Mouse (Mus musculus) intestine, embryonic 16.5 days (tissue): ENCODE results near the gene Fign. TPM values are rescaled to one million over a fixed set of nuclear protein-coding genes. Genes with fewer than 3 reads are reported as not detected.

Experiments used
- ATAC-seq: fragments of 200-750 bp; cut with Nextera tagmentation; 2 replicates; pipeline ENCODE4 v1.8.0; 2017; ENCODE audit warnings: moderate TSS enrichment, moderate library complexity
- H3K27ac ChIP-seq: fragments of 300-500 bp; sonication (generic); 2 replicates; pipeline ENCODE4 v1.5.1; 2014; ENCODE audit warnings: mild to moderate bottlenecking, low read length
- H3K27me3 ChIP-seq: fragments of 300-500 bp; sonication (generic); replicated peaks from 2 replicates; pipeline ENCODE4 v1.6.1; 2014; ENCODE audit warnings: low read length, control low read depth, mixed read lengths; ENCODE audit not compliant: control insufficient read depth, insufficient read depth
- H3K36me3 ChIP-seq: fragments of 300-500 bp; sonication (generic); 2 replicates; pipeline ENCODE4 v1.6.1; 2014; ENCODE audit warnings: low read length, control low read depth; ENCODE audit not compliant: control insufficient read depth, insufficient read depth
- H3K4me1 ChIP-seq: fragments of 300-500 bp; sonication (generic); 2 replicates; pipeline ENCODE4 v1.6.1; 2014; ENCODE audit warnings: low read length, control low read depth, mixed read lengths; ENCODE audit not compliant: control insufficient read depth, insufficient read depth
- H3K4me2 ChIP-seq: fragments of 300-500 bp; sonication (generic); 2 replicates; pipeline ENCODE4 v1.6.1; 2014; ENCODE audit warnings: low read depth, low read length, control low read depth
- H3K4me3 ChIP-seq: fragments of 300-500 bp; sonication (generic); 2 replicates; pipeline ENCODE4 v1.5.1; 2014; ENCODE audit warnings: mild to moderate bottlenecking, low read length
- H3K9ac ChIP-seq: fragments of 300-500 bp; sonication (generic); 2 replicates; pipeline ENCODE4 v1.6.1; 2014; ENCODE audit warnings: low read depth, low read length
- H3K9me3 ChIP-seq: fragments of 300-500 bp; sonication (generic); 2 replicates; pipeline ENCODE4 v1.6.1; 2016; ENCODE audit warnings: low read length, control low read depth; ENCODE audit not compliant: control insufficient read depth
- WGBS: fragments of 180-500 bp; shearing (Covaris S2); extraction: QIAGEN DNeasy Blood & Tissue Kit; methylation state at CpG from one replicate; pipeline ENCODE4 v1.1.7; 2014; 5-methylcytosine and 5-hydroxymethylcytosine counted together
- polyA plus RNA-seq: library from polyadenylated mRNA; unstranded; fragments of >200 nt; fragmentation: Nextera tagmentation; extraction: Ambion mirVana; gene quantifications from 2 replicates; pipeline ENCODE4 v1.2.1, GENCODE M21; 2015

Fign gene
- polyA plus RNA-seq, 1 experiment from 2014 or later = 2.5 TPM

GRCm38 (mm10) chr2:63994304-63995023, 103.4 kb downstream of the Fign start:
- H3K9ac ChIP-seq = no peak overlapping the region
- no peak overlapping the region for H3K27ac ChIP-seq
- H3K9me3 ChIP-seq = no peaks in the 10 kb centered on the region
- WGBS = 79% methylated on average over 7 of the region's 7 CpGs
- H3K36me3 ChIP-seq = no peaks in the 10 kb centered on the region
- no peaks in the 10 kb centered on the region for H3K4me1 ChIP-seq
- H3K27me3 ChIP-seq = no peaks in the 10 kb centered on the region
- H3K4me2 ChIP-seq = no peak overlapping the region
- H3K4me3 ChIP-seq = no peak overlapping the region
- no peak for ATAC-seq

DNA sequence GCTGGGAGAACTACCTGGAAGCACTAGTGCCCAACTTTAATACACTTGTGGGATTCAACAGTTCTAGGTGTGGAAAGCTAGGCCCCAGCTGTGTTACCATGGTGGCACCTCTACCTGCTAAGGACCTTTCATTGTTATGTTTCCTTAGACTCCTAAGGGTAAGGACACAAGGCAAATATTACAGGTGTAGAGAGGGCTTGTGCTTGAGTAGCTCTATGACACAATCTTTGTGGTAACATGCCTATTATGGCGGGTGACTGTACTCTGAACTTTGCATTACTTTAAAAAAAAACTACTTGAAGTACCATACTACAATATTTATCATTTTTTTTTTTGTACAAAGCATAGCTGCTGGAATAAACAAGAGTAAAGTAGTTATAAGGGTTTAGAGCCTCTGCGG, 112.4 kb downstream of the Fign start:
- H3K4me2 ChIP-seq = no peak overlapping the region
- H3K4me1 ChIP-seq = no peaks in the 10 kb centered on the region
- no peaks in the 10 kb centered on the region for H3K27me3 ChIP-seq
- H3K9me3 ChIP-seq = no peaks in the 10 kb centered on the region
- H3K27ac ChIP-seq = no peak overlapping the region
- no peak overlapping the region for H3K4me3 ChIP-seq
- H3K36me3 ChIP-seq = no peaks in the 10 kb centered on the region
- ATAC-seq = no peak
- WGBS = 88% methylated on average over 2 of the region's 2 CpGs
- H3K9ac ChIP-seq = no peak overlapping the region

DNA sequence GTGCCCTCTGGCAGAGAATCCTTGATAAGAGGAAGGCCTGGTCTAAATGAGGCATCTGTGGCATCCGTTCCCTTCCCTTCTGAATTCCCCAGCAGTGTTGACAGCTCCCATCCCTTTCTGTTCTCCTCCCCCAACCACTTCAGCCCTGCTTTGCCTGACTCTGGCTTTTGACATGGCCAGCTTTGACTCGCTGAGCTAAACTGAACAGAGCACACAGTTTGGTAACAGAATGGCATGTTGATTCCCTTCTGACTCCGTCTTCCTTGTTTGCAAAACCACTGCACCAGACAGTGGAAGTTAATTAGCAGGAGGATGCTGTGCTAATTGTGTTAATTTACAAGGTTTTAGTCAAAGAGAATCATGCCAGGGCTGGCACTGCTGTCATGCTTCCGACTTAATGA, 115.5 kb downstream of the Fign start:
- Histone ChIP-seq H3K4me1 (no peaks in the 10 kb centered on the region), H3K4me2 (no peak overlapping the region), H3K4me3 (no peak overlapping the region), H3K9ac (no peak overlapping the region), H3K27ac (no peak overlapping the region), H3K9me3 (no peaks in the 10 kb centered on the region), H3K36me3 (0 out of 2 replicates have a peak, but pooled peaks cover 2% of the 10 kb centered on the region), H3K27me3 (no peaks in the 10 kb centered on the region)
- WGBS = 54% methylated on average over 4 of the region's 4 CpGs
- no peak for ATAC-seq

DNA sequence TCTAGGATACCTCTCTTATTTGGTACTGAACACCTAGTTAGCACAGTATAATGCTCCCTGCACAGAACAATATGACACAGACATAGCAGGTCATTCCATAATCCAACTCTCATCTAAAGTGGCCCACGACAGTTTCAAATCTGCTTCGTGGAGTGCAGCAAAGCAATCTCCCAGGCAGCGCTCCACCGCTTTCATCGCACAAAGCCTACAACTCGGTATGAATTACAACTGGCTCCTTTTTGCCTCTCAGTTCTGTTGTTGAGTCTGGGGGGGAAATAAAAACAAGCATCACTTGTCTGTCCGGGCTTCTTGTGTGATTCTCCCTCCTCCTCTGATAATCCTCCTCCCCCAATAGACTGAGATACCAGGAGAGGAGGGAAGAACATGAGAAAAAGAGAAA, 116.4 kb downstream of the Fign start:
- Histone ChIP-seq H3K27ac (no peak overlapping the region), H3K4me2 (no peak overlapping the region), H3K4me1 (no peaks in the 10 kb centered on the region), H3K36me3 (0 out of 2 replicates have a peak, but pooled peaks cover 2% of the 10 kb centered on the region), H3K27me3 (no peaks in the 10 kb centered on the region), H3K9me3 (no peaks in the 10 kb centered on the region), H3K9ac (no peak overlapping the region), H3K4me3 (no peak overlapping the region)
- 77% methylated on average over 7 of the region's 7 CpGs for WGBS
- no peak for ATAC-seq

DNA sequence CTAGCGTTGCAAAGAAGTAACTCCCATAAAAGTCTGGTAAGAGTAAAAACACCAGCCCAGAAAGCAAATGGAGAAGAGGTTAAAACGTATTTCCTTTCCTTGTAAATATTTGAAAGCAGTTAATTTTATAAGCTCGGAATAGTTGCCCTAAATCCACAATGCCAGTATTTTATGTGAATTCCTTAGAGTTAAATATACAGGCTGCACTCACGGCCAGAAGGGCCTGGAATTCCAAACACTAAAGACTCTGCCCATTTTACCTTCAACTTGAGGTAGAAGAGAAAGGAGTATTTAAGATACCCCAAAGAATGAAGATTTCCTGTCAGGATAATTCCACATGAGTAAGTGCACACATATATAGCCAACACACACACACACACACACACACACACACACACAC, 128.2 kb downstream of the Fign start:
- H3K27ac ChIP-seq = no peak overlapping the region
- no peak for ATAC-seq
- H3K27me3 ChIP-seq = no peaks in the 10 kb centered on the region
- 43% methylated on average over 4 of the region's 4 CpGs for WGBS
- H3K9ac ChIP-seq = no peak overlapping the region
- H3K9me3 ChIP-seq = no peaks in the 10 kb centered on the region
- H3K4me2 ChIP-seq = no peak overlapping the region
- no peaks in the 10 kb centered on the region for H3K4me1 ChIP-seq
- H3K4me3 ChIP-seq = no peak overlapping the region
- no peaks in the 10 kb centered on the region for H3K36me3 ChIP-seq

DNA sequence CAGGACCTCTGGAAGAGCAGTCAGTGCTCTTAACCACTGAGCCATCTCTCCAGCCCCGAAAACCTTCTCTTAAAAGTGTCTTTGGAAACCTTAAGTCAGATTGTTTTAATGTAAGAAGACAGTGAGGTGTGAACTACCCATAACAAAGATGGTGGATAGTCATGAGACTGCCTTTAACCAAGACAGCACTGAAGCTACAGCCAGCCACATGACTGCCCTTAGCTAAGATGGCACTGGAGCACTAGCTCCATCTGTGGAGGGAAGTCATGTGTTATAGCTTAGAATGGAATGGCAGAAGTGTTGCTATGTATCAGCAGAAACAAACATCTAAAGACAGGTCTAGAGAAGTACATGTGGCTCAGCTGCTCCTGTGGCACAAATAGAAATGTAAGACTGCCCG, 166.8 kb downstream of the Fign start:
- no peaks in the 10 kb centered on the region for H3K36me3 ChIP-seq
- no peak overlapping the region for H3K27ac ChIP-seq
- no peaks in the 10 kb centered on the region for H3K4me1 ChIP-seq
- no peak overlapping the region for H3K9ac ChIP-seq
- H3K4me2 ChIP-seq = no peak overlapping the region
- no peaks in the 10 kb centered on the region for H3K9me3 ChIP-seq
- H3K27me3 ChIP-seq = no peaks in the 10 kb centered on the region
- WGBS = 95% methylated on average over 2 of the region's 2 CpGs
- ATAC-seq = no peak
- H3K4me3 ChIP-seq = no peak overlapping the region

DNA sequence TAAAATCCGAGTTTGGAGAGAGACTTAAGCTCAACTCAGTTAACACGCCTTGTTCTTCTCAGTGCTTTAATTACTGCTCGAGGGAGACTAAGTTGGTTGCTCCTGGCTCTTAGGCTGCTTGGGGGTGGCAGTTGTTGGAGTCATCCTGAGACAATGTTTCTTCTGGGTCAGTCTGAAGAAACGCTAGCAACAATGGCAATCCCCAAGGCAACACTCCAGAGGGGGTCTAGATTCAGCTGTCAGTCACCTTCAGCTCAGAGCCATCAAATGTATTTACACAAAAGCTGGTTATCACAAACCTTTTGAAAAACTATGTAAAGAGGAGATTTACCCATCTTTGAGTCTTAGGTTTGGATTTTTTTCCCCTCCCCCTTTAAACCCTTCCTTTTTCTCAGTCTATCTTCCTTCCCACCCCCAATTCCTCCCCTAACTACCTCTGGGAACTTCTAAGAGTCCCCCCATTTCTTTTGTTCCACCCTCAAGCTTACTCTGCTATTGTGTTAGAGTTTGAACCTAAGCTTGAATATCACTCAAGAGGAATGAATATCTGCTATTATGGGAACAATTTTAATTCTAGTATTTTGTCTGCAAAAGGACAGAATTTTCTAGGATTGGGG, 171.2 kb downstream of the Fign start:
- H3K9me3 ChIP-seq = no peaks in the 10 kb centered on the region
- 35% methylated on average over 4 of the region's 4 CpGs for WGBS
- ATAC-seq = no peak

DNA sequence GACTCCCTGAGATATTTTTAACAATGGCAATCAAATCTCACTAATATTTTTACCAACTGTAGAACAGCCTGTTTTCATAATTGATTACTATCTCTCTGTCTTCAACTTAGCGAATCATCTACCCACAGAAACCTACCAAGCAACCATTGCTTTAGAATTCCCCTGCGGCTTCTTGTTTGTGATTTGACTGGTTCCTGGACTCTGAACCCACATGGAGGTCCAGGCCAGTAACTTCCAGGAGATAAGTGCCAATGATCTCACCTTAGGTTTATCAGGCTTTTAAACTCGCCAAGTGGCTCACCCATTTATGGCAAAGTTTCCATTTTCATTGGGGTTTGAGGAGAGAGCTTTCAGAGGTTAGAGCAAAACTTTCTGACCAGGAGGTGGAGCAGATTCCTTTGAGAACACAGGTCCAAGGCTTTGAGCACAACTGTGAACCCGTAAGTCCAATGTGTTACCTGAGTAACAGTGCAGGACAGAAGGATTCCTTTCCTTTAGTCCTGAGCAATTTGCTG, 172.1 kb downstream of the Fign start:
- Histone ChIP-seq H3K4me2 (no peak overlapping the region), H3K9me3 (no peaks in the 10 kb centered on the region), H3K4me3 (no peak overlapping the region), H3K4me1 (no peaks in the 10 kb centered on the region), H3K27me3 (no peaks in the 10 kb centered on the region), H3K27ac (no peak overlapping the region), H3K9ac (no peak overlapping the region), H3K36me3 (no peaks in the 10 kb centered on the region)
- ATAC-seq = peak; percentile 64; the same call in 1 of the 2 replicates
- 70% methylated on average over 4 of the region's 4 CpGs for WGBS

More for the DNA sequence above, 171.2 kb downstream of the Fign start:
- Histone ChIP-seq H3K36me3 (no peaks in the 10 kb centered on the region), H3K9ac (no peak overlapping the region), H3K27ac (no peak overlapping the region), H3K27me3 (no peaks in the 10 kb centered on the region), H3K4me3 (no peak overlapping the region), H3K4me1 (no peaks in the 10 kb centered on the region), H3K4me2 (no peak overlapping the region)
